Mouse (Mus musculus) cerebellum, adult 18-20 months (tissue): ENCODE measurements around the gene Pola2.

Experiments used
- DNase-seq, 2 experiments: peaks; one replicate each; pipeline ENCODE4 v3.0.0; 2021

The Pola2 gene

DNA sequence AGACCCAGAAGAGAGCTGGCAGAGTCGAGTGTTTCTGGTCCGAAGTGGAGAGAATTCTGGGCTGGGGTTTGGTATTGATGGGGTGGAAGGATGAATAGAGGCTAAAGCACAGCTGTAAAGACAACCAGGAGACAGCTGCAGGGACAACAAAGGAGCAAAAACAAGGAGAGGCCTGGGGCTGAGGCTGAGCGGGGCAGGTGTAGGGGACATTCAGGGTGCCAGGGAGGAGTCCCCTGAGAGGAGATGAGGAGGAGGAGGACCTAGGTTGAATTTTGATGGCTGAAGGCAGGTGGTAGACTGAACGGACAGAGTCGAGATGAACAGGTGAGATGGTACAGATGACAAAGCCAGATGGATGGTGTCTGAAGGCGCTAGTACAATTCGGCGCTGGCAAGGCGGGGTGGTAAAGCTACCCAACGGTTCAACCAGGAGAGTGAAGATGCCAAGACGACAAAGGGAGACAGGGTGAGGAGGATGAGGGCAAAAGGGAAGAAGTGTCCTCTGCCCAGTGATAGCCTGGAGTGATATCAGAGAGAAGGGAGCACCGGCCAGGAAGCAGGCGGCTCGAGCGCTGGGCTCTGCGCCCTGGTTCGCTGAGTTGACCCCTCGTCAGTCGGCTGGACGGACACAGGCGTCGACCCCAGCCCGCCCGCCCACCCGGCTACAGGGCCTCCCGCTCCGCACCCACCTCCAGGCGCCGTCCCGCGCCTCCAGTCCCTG is 70.6 kb downstream of the Pola2 start:
- DNase-seq, result no peak

DNA sequence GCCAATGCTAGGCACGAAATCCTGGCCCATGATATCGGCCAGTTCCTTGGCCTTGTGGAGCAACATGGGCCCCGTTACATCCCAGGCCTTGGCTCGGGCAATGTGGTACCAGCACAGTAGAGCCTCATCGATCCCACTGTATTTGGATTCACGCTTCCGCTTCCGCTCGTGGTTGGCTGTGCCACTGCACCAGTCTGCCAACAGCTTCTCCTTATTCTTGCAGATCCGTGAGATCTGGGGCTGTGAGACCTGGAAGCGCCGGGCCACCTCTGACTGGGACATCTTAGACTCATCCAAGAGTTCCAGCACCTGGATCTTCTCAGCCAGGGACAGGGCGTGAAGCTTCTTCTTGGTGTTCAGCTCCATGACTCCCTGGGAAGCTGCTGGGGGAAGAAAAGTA is 71.3 kb downstream of the Pola2 start:
- no peak for DNase-seq

DNA sequence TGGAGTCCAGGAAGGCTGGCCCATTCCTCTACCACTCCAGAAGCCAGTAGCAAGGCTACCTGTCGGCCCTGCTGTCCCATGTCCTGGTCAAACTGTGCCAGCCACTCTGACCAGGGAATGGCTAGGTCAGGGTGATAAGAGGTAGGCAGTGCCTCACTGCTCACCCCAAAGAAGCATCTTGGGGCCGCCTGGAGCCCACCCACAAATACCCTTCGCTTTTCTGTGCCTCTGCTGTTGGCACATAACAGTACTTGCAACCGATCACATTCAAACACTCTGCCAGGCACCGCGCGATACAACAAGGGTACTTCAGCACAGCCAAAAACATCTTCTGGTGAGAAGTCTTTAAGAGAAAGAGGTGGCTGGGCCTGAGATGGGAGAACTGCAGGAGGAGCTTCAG is 71.7 kb downstream of the Pola2 start:
- no peak for DNase-seq

DNA sequence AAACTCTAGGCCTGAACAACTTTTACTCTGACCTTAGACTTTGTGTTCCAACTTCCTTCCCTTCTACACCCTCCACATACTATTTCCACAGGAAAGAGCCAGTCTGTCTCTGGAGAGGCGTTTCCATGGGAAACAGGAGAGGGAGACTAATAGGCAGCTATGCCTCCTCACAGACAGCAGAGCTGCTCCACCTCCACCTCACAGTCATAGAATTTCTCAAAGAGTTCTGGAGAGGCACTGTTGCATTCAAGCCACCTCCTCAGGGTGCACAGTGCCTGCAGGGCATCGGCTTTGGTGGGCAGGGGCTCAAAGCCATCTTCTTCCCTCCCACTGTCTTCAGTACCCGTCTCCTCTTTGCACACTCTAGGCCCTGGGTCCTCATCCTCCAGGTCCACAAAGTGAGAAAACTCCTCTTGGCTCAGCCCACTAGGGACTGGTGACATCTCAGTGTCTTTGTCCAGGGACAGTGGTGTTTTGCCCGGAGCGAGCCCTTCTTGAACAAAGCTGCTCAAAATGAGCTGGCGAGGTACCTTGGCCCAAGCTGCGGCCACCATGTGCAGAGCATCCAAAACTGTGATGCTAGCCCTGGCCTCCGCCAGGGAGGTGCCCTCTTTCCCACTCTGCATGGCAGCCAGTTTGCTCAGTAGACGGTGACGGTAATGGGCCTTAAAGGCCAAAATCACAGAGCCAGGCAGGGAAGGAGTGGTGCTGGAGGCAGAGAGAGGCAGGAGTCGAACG is 72.3 kb downstream of the Pola2 start:
- no peak for DNase-seq
